Mouse (Mus musculus) midbrain, embryonic 13.5 days (tissue): ENCODE results near the gene 5730507C01Rik. TPM values are rescaled to one million over a fixed set of nuclear protein-coding genes. Genes with fewer than 3 reads are reported as not detected.
A peak's percentile ranks its signal among the peaks of the same experiment; 100 is the strongest.
"Not testable (repeated sequence)": the region's sequence is repeated elsewhere in the genome, so short reads cannot be mapped to it uniquely, and the experiment has no call there.

ENCODE experiments used
- ATAC-seq: fragments of 200-750 bp; cut with Nextera tagmentation; 2 replicates; pipeline ENCODE4 v1.8.0; 2017; ENCODE audit warnings: mild to moderate bottlenecking, moderate TSS enrichment, moderate library complexity
- H3K27ac ChIP-seq: fragments of 300-500 bp; sonication (generic); 2 replicates; pipeline ENCODE4 v1.5.1; 2015; ENCODE audit warnings: inconsistent platforms, mild to moderate bottlenecking, moderate library complexity
- H3K27me3 ChIP-seq: fragments of 300-500 bp; sonication (generic); 2 replicates; pipeline ENCODE4 v1.6.1; 2015; ENCODE audit warnings: mild to moderate bottlenecking, inconsistent platforms
- H3K36me3 ChIP-seq: fragments of 300-500 bp; sonication (generic); 2 replicates; pipeline ENCODE4 v1.6.1; 2015; ENCODE audit warnings: mild to moderate bottlenecking, inconsistent platforms
- H3K4me1 ChIP-seq: fragments of 300-500 bp; sonication (generic); replicated peaks from 2 replicates; pipeline ENCODE4 v1.6.1; 2015; ENCODE audit warnings: inconsistent platforms
- H3K4me2 ChIP-seq: fragments of 300-500 bp; sonication (generic); replicated peaks from 2 replicates; pipeline ENCODE4 v1.6.1; 2015; ENCODE audit warnings: moderate library complexity, mild to moderate bottlenecking, inconsistent platforms
- H3K4me3 ChIP-seq: fragments of 300-500 bp; sonication (generic); replicated peaks from 2 replicates; pipeline ENCODE4 v1.5.1; 2015; ENCODE audit warnings: mild to moderate bottlenecking, inconsistent platforms
- H3K9ac ChIP-seq: fragments of 300-500 bp; sonication (generic); replicated peaks from 2 replicates; pipeline ENCODE4 v1.6.1; 2015; ENCODE audit warnings: mild to moderate bottlenecking, inconsistent platforms
- H3K9me3 ChIP-seq: fragments of 300-500 bp; sonication (generic); 2 replicates; pipeline ENCODE4 v1.6.1; 2016; ENCODE audit warnings: mild to moderate bottlenecking, inconsistent platforms
- WGBS: fragments of 180-500 bp; shearing (Covaris S2); methylation state at CpG from one replicate; pipeline ENCODE4 v1.1.7; 2015; 5-methylcytosine and 5-hydroxymethylcytosine counted together
- polyA plus RNA-seq: library from polyadenylated mRNA; unstranded; fragments of >200 nt; fragmentation: Nextera tagmentation; extraction: Ambion mirVana; gene quantifications from 2 replicates; pipeline ENCODE4 v1.2.1, GENCODE M21; 2015

The 5730507C01Rik gene
- polyA plus RNA-seq: 1.2 and 1.6 TPM in 2 replicates

GRCm38 (mm10) chr12:18514171-18514570 is at the start of gene 5730507C01Rik:
TSS of gene 5730507C01Rik (plus strand) at chr12:18514510.
- H3K9ac ChIP-seq: no peak within 1 kb of the TSS; the same call in 1 of the 2 replicates
- H3K4me3 ChIP-seq: peak within 1 kb of the TSS; percentile 36
- ATAC-seq: peak; percentile 53; the same call in 1 of the 2 replicates
- H3K4me1 ChIP-seq: no peaks in the 10 kb centered on the region
- H3K27ac ChIP-seq: no peak within 1 kb of the TSS
- no peaks in the 10 kb centered on the region for H3K36me3 ChIP-seq
- 5% methylated on average over 31 of the region's 36 CpGs for WGBS
- peak within 1 kb of the TSS; percentile 39 for H3K4me2 ChIP-seq
- H3K9me3 ChIP-seq: peaks cover 23% of the 10 kb centered on the region
- H3K27me3 ChIP-seq: no peaks in the 10 kb centered on the region

- not testable (repeated sequence) for ATAC-seq, H3K36me3 ChIP-seq, H3K4me1 ChIP-seq, H3K9ac ChIP-seq, H3K27ac ChIP-seq, H3K27me3 ChIP-seq
- Histone ChIP-seq H3K4me3 (peak overlapping the region; percentile 36), H3K4me2 (peak overlapping the region; percentile 39), H3K9me3 (peaks cover 23% of the 10 kb centered on the region)
- 4% methylated on average over 52 of the region's 52 CpGs for WGBS
These were observed 306 bp downstream of the 5730507C01Rik start for GRCm38 (mm10) chr12:18514616-18515015.

- H3K27ac ChIP-seq, H3K36me3 ChIP-seq, ATAC-seq, H3K4me1 ChIP-seq, H3K9ac ChIP-seq, H3K27me3 ChIP-seq: not testable (repeated sequence)
- Histone ChIP-seq H3K4me2 (peak overlapping the region; percentile 39), H3K9me3 (peaks cover 20% of the 10 kb centered on the region), H3K4me3 (peak overlapping the region; percentile 36)
- WGBS: 28% methylated on average over 17 of the region's 17 CpGs
These were observed 767 bp downstream of the 5730507C01Rik start for GRCm38 (mm10) chr12:18515077-18515476.
